24 mouse cellular contexts compared by ENCODE assay signal in genomic region chr1:34144826-34145225, GRCm38 (mm10).
DNase-seq lines count a peak whose midpoint lies in the region; ATAC-seq and TF ChIP-seq lines count a peak whose summit lies in the region.
"Had no signal": no experiment of that assay in that cellular context is flagged by ENCODE, and none has a peak within 500 bp of the region (broad histone marks: within the 10 kb centered on the region; RNA-seq: fewer than 3 reads in every experiment).

No protein-coding gene starts in this region.

- H3K27ac ChIP-seq in lung, postnatal 0 days (ENCODE audit: low read length) = no peak overlapping the region
- H3K27ac ChIP-seq: embryonic facial prominence, embryonic 10.5 days; embryonic facial prominence, embryonic 12.5 days; forebrain, embryonic 13.5 days; forebrain, embryonic 15.5 days had no signal

- peaks cover 8% of the 10 kb centered on the region for H3K4me1 ChIP-seq in lung, adult 2 months (ENCODE audit: control insufficient read depth, insufficient read depth, low read length)
- no peaks in the 10 kb centered on the region for H3K4me1 ChIP-seq in lung, postnatal 0 days (ENCODE audit: insufficient read depth, low read depth, low read length)

- no peak overlapping the region for H3K9ac ChIP-seq in lung, postnatal 0 days (replicated peaks; ENCODE audit: low read depth)
- H3K9ac ChIP-seq: embryonic facial prominence, embryonic 12.5 days; forebrain, embryonic 13.5 days; forebrain, embryonic 15.5 days had no signal

- no peaks in the 10 kb centered on the region for H3K36me3 ChIP-seq in lung, postnatal 0 days (ENCODE audit: insufficient read depth, low read length)
- H3K36me3 ChIP-seq: embryonic facial prominence, embryonic 10.5 days; embryonic facial prominence, embryonic 12.5 days; forebrain, embryonic 15.5 days; G1E had no signal

- peak; percentile 67 for ATAC-seq in lung, postnatal 0 days
- ATAC-seq: CD4-positive, CD25-positive, alpha-beta regulatory T cell, adult 4 months; forebrain, embryonic 13.5 days; forebrain, embryonic 15.5 days; Patski had no signal

- peak; percentile 72 for TF ChIP-seq EP300 in lung, postnatal 0 days (IDR thresholded peaks at IDR 0.05)

- TF ChIP-seq POLR2A in lung, adult 2 months (IDR thresholded peaks at IDR 0.05; ENCODE audit: borderline replicate concordance, extremely low read depth, low read depth, low read length) = no peak

- 75% methylated on average over 7 of the region's 7 CpGs for WGBS in lung, adult 2 months
- WGBS in lung, postnatal 0 days = 74% methylated on average over 7 of the region's 7 CpGs

- intact Hi-C loops in heart, postnatal 36 days (cut with DNase I) = no loop called here

- no peak overlapping the region for H3K4me3 ChIP-seq in lung, adult 2 months (replicated peaks; ENCODE audit: extremely low read depth, low read depth, low read length)
- H3K4me3 ChIP-seq in lung, postnatal 0 days (ENCODE audit: low read depth, low read length) = no peak overlapping the region
- H3K4me3 ChIP-seq: embryonic facial prominence, embryonic 10.5 days; embryonic facial prominence, embryonic 12.5 days; forebrain, embryonic 13.5 days; forebrain, embryonic 15.5 days had no signal

- H3K9me3 ChIP-seq in lung, postnatal 0 days (ENCODE audit: low read length) = no peaks in the 10 kb centered on the region
- H3K9me3 ChIP-seq: embryonic facial prominence, embryonic 10.5 days; embryonic facial prominence, embryonic 12.5 days; forebrain, embryonic 13.5 days; forebrain, embryonic 15.5 days; G1E had no signal

- TF ChIP-seq CTCF in lung, adult 2 months (IDR thresholded peaks at IDR 0.05; ENCODE audit: insufficient read depth, low read length) = no peak
- no peak for TF ChIP-seq CTCF in lung, postnatal 0 days (IDR thresholded peaks at IDR 0.05)

- DNase-seq in lung, adult 18-20 months = peak; percentile 61 to 67
- no peak for DNase-seq in lung, adult 2 months
- peak; percentile 68 for DNase-seq in lung, postnatal 0 days (ENCODE audit: low spot score)
- peak; percentile 30 for DNase-seq in lung, postnatal 14 days
- peak; percentile 68 for DNase-seq in lung, postnatal 36 days
- DNase-seq in heart, postnatal 36 days = no peak
- no peak for DNase-seq in adrenal gland, postnatal 4 days (ENCODE audit: low spot score in 2 of 2)
- DNase-seq: adrenal gland, adult 2 months; adrenal gland, postnatal 10 days; adrenal gland, postnatal 25 days; B cell, adult 2 months; cerebellum, adult 11-12 months; cerebellum, adult 2 months; cerebellum, adult 9-10 months; cerebellum, postnatal 10 days; cerebellum, postnatal 25 days had no signal

- H3K4me2 ChIP-seq in lung, postnatal 0 days (replicated peaks; ENCODE audit: low read depth, low read length) = no peak overlapping the region
- H3K4me2 ChIP-seq: embryonic facial prominence, embryonic 12.5 days; forebrain, embryonic 13.5 days; forebrain, embryonic 15.5 days had no signal

- no peaks in the 10 kb centered on the region for H3K27me3 ChIP-seq in lung, postnatal 0 days (replicated peaks; ENCODE audit: insufficient read depth, low read length)
- H3K27me3 ChIP-seq: CH12.LX; embryonic facial prominence, embryonic 12.5 days; forebrain, embryonic 13.5 days; forebrain, embryonic 15.5 days; Patski had no signal

Comparison
In these comparisons a context has a peak if more than half of its experiments do, and no peak if none do; other contexts are left out.
1. DNase-seq: peak in lung, adult 18-20 months (2 of 2), lung, postnatal 0 days (single experiment), lung, postnatal 14 days (single experiment) and lung, postnatal 36 days (single experiment); none in lung, adult 2 months (single experiment), heart, postnatal 36 days (0 of 2) and adrenal gland, postnatal 4 days (0 of 2).